Mouse (Mus musculus): ENCODE results near the gene Ass1. TPM values are rescaled to one million over a fixed set of nuclear protein-coding genes. Genes with fewer than 3 reads are reported as not detected.

Ass1 gene
- polyA plus RNA-seq, 1 experiment from 2014 or later: 65.1 TPM

DNA sequence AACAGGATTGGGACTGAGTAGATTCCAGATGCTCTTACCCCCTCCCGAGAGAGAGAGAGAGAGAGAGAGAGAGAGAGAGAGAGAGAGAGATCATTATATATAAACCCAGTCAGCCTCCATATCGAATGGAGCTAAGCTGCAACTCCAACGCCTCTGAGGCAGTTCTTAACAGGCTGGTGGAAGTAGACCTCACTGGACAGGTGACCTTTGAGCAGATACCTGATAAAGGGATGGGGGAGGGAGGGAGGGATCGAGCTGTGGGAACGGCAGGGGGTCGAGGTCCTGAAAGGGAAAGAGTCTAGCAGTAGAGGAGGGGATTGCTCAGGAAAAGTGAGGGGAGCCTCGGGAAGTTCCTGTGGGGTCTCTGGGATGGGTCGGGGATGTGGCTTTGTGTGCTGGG, 8.0 kb upstream of the Ass1 start:
- H3K27me3 ChIP-seq (replicated peaks; ENCODE audit: control insufficient read depth, insufficient read depth, low read length): peaks cover 50% of the 10 kb centered on the region
- H3K9me3 ChIP-seq (ENCODE audit: control insufficient read depth, low read length): no peaks in the 10 kb centered on the region
- 19% methylated on average over 8 of the region's 8 CpGs for WGBS
- ATAC-seq (replicated peaks; ENCODE audit: low FRiP score): no peak
- no peak overlapping the region for H3K9ac ChIP-seq (ENCODE audit: low read depth, low read length)
- H3K27ac ChIP-seq (ENCODE audit: low read depth, low read length): no peak overlapping the region
- H3K4me3 ChIP-seq (ENCODE audit: low read depth, low read length): no peak overlapping the region
- DNase-seq (ENCODE audit: low spot score): no peak
- H3K36me3 ChIP-seq (ENCODE audit: control insufficient read depth, insufficient read depth, low read length): no peaks in the 10 kb centered on the region
- H3K4me1 ChIP-seq (replicated peaks; ENCODE audit: control insufficient read depth, insufficient read depth, low read length): peaks cover 23% of the 10 kb centered on the region
- peak overlapping the region; percentile 28 for H3K4me2 ChIP-seq

DNA sequence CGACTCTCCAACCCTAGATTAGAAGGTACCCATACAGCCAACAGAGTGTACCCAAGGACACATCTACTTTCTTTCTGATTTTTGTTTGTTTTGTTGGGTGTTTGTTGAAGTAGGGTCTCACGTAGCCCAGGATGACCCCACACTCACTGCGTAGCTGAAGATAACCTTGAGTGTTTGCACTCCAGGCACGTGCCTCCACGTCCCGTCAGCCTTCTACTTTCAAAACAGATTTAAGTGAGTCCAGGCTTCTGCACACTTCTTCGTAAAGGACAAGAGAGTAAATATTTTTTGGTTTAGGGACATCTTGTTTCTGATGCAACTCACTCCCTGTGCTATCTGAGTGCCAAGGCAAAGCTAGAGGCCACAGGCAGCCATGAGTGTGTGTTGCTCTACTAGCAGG, 6.8 kb upstream of the Ass1 start:
- Histone ChIP-seq H3K9me3 (ENCODE audit: control insufficient read depth, low read length) (no peaks in the 10 kb centered on the region), H3K36me3 (ENCODE audit: control insufficient read depth, insufficient read depth, low read length) (no peaks in the 10 kb centered on the region), H3K4me2 (no peak overlapping the region), H3K9ac (ENCODE audit: low read depth, low read length) (no peak overlapping the region), H3K27me3 (replicated peaks; ENCODE audit: control insufficient read depth, insufficient read depth, low read length) (peaks cover 37% of the 10 kb centered on the region), H3K4me1 (replicated peaks; ENCODE audit: control insufficient read depth, insufficient read depth, low read length) (peaks cover 23% of the 10 kb centered on the region), H3K27ac (ENCODE audit: low read depth, low read length) (0 out of 2 replicates have a peak overlapping the region, but pooled peaks have one; percentile 57), H3K4me3 (ENCODE audit: low read depth, low read length) (no peak overlapping the region)
- 65% methylated on average over 7 of the region's 7 CpGs for WGBS
- DNase-seq (ENCODE audit: low spot score) (no peak), ATAC-seq (replicated peaks; ENCODE audit: low FRiP score) (no peak)

DNA sequence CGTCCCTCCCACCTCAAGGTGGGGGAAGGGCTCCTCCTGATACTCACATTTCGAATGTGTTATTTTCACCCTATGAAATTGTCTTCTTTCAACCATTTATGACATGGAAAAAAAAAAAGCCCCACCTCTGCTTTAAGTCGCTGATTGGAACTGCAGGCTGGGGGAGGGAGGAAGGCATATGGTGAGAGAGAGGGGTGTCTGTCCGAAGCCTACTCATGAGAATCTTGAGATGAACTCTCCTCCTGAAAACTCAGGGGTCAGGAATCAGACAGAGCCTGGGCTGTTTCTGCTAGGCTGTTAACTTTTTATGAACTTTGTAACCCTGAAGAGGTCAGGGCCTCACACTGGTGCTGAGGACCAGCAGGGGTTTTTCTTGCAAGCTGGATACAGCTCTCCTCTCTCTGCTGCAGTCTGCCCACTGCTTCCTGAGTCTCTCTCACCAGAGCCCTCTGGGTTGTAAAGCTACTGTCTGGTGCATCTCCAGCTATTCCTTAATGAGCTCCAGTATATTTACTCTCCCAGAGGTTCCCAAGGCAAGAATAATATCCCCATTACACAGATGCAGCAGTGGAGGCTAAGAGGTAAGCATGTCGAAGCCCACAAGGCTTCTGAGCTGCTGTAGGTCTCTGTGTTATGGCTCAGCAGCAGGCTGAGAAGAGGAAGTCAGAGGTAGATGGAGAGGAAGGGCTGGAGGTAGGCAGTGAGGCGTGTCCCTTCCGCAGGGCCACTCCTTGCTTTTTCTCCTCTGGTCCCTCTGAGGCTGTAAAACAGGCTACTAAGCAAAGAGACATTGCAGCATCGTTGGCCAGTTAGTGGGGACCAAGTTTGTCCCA, 6.1 kb upstream of the Ass1 start:
- Histone ChIP-seq H3K9me3 (ENCODE audit: control insufficient read depth, low read length) (no peaks in the 10 kb centered on the region), H3K9ac (ENCODE audit: low read depth, low read length) (no peak overlapping the region), H3K27me3 (replicated peaks; ENCODE audit: control insufficient read depth, insufficient read depth, low read length) (peaks cover 31% of the 10 kb centered on the region), H3K27ac (ENCODE audit: low read depth, low read length) (peak overlapping the region; percentile 57), H3K4me2 (peak overlapping the region; percentile 10; the same call in 1 of the 2 replicates), H3K4me1 (replicated peaks; ENCODE audit: control insufficient read depth, insufficient read depth, low read length) (peaks cover 23% of the 10 kb centered on the region), H3K36me3 (ENCODE audit: control insufficient read depth, insufficient read depth, low read length) (no peaks in the 10 kb centered on the region), H3K4me3 (ENCODE audit: low read depth, low read length) (no peak overlapping the region)
- no peak for ATAC-seq (replicated peaks; ENCODE audit: low FRiP score)
- whole genome bisulfite sequencing: 39% methylated on average over 8 of the region's 8 CpGs
- no peak for DNase-seq (ENCODE audit: low spot score)

DNA sequence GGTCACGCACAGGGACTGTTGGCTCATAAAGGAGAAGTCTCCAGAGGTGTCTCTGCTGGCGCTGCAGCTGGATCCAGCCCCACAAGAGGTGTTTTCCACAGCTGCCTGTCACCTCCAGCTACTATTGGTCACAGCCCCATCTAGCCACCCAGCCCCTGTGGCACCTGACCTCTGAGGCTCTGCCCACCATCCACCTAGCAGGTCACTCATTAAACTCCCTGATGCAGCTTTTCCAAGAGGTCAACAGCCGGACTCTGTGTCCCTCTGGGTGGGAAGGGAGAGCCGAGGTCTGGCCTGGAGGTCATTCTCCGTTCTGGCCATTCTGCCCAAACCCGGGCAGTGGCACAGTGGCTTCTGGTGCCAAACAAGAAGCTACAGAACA, 5.5 kb upstream of the Ass1 start:
- no peak overlapping the region for H3K4me2 ChIP-seq
- H3K9ac ChIP-seq (ENCODE audit: low read depth, low read length): no peak overlapping the region
- DNase-seq (ENCODE audit: low spot score) (no peak), ATAC-seq (replicated peaks; ENCODE audit: low FRiP score) (peak; percentile 66; the same call in 1 of the 2 replicates)
- 58% methylated on average over 6 of the region's 6 CpGs for WGBS
- H3K4me3 ChIP-seq (ENCODE audit: low read depth, low read length): no peak overlapping the region
- no peaks in the 10 kb centered on the region for H3K9me3 ChIP-seq (ENCODE audit: control insufficient read depth, low read length)
- H3K27ac ChIP-seq (ENCODE audit: low read depth, low read length): peak overlapping the region; percentile 57; the same call in 1 of the 2 replicates
- peaks cover 30% of the 10 kb centered on the region for H3K27me3 ChIP-seq (replicated peaks; ENCODE audit: control insufficient read depth, insufficient read depth, low read length)
- peaks cover 23% of the 10 kb centered on the region for H3K4me1 ChIP-seq (replicated peaks; ENCODE audit: control insufficient read depth, insufficient read depth, low read length)
- H3K36me3 ChIP-seq (ENCODE audit: control insufficient read depth, insufficient read depth, low read length): no peaks in the 10 kb centered on the region

DNA sequence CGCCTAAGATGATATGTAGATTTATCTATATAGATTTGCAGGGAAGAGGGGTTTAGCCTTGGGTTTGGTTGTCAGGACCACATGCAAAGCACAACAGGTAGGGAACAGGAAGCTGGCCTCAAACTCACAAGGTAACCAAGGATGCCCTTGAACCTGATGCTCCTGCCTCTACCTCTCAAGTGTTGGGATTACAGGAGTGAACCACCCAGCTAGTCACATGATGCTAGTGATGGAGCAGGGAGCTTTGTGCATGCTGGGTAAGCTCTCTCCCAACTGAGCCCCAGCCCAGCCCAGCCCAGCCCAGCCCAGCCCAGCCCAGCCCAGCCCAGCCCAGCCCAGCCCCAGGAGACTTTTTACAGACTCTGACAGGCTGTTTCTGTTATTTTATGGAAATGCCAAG, 2.5 kb upstream of the Ass1 start:
- no peak overlapping the region for H3K27ac ChIP-seq (ENCODE audit: low read depth, low read length)
- no peak for ATAC-seq (replicated peaks; ENCODE audit: low FRiP score)
- DNase-seq (ENCODE audit: low spot score): no peak
- H3K36me3 ChIP-seq (ENCODE audit: control insufficient read depth, insufficient read depth, low read length): no peaks in the 10 kb centered on the region
- no peak overlapping the region for H3K4me3 ChIP-seq (ENCODE audit: low read depth, low read length)
- H3K4me2 ChIP-seq: no peak overlapping the region
- H3K4me1 ChIP-seq (replicated peaks; ENCODE audit: control insufficient read depth, insufficient read depth, low read length): peaks cover 24% of the 10 kb centered on the region; the same call in 1 of the 2 replicates
- peaks cover 14% of the 10 kb centered on the region for H3K27me3 ChIP-seq (replicated peaks; ENCODE audit: control insufficient read depth, insufficient read depth, low read length)
- WGBS: 74% methylated on average over 1 of the region's 1 CpGs
- no peaks in the 10 kb centered on the region for H3K9me3 ChIP-seq (ENCODE audit: control insufficient read depth, low read length)
- no peak overlapping the region for H3K9ac ChIP-seq (ENCODE audit: low read depth, low read length)

DNA sequence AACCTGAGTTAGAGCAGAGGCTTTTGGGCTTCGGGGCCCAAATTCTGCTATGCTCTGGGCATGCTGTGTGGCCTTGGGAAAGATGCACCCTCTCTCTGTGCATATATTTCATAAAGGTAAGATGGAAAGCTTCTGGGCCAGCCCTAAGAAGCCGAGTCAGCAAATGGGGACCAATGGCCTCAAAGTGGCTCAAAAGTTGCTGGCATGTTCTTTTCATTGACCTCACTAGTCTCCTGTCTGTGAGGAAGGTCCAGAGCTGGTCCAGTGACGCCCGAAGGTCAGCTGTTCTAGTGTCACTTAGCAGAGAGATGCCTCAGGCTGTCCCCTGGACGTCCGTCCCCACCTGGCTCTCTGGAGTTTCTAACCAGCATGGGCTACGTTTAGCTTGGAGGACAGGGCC, 1.1 kb upstream of the Ass1 start:
- WGBS: 80% methylated on average over 7 of the region's 7 CpGs
- Histone ChIP-seq H3K9ac (ENCODE audit: low read depth, low read length) (no peak overlapping the region), H3K4me1 (replicated peaks; ENCODE audit: control insufficient read depth, insufficient read depth, low read length) (peaks cover 21% of the 10 kb centered on the region; the same call in 1 of the 2 replicates), H3K4me3 (ENCODE audit: low read depth, low read length) (no peak overlapping the region), H3K4me2 (no peak overlapping the region), H3K9me3 (ENCODE audit: control insufficient read depth, low read length) (no peaks in the 10 kb centered on the region), H3K36me3 (ENCODE audit: control insufficient read depth, insufficient read depth, low read length) (no peaks in the 10 kb centered on the region; the same call in 1 of the 2 replicates), H3K27me3 (replicated peaks; ENCODE audit: control insufficient read depth, insufficient read depth, low read length) (peaks cover 13% of the 10 kb centered on the region), H3K27ac (ENCODE audit: low read depth, low read length) (no peak overlapping the region)
- ATAC-seq (replicated peaks; ENCODE audit: low FRiP score) (no peak), DNase-seq (ENCODE audit: low spot score) (no peak)

DNA sequence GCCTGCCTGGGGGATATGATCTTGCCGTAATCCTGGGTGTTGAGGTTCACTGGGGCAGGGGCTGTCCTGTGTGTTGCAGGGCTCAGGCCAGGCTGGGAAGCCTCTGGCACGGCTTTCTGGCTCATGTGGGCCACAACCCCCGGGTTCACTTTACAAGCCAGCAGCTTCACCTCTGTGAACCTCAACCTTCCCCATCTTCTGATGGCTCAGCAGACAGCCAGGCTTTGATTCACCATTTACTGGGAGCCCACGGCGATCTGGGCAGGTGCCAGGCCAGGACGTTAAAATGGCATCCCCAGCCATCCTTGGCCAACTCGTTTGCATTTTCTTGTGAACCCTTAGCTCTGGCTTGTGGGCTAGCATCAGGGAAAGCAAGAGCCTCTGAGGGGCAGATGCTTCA, 527 bp upstream of the Ass1 start:
- H3K36me3 ChIP-seq (ENCODE audit: control insufficient read depth, insufficient read depth, low read length): no peaks in the 10 kb centered on the region; the same call in 1 of the 2 replicates
- WGBS: 35% methylated on average over 7 of the region's 7 CpGs
- peaks cover 14% of the 10 kb centered on the region; the same call in 1 of the 2 replicates for H3K4me1 ChIP-seq (replicated peaks; ENCODE audit: control insufficient read depth, insufficient read depth, low read length)
- no peak overlapping the region for H3K27ac ChIP-seq (ENCODE audit: low read depth, low read length)
- no peaks in the 10 kb centered on the region for H3K9me3 ChIP-seq (ENCODE audit: control insufficient read depth, low read length)
- DNase-seq (ENCODE audit: low spot score) (no peak), ATAC-seq (replicated peaks; ENCODE audit: low FRiP score) (no peak)
- H3K4me3 ChIP-seq (ENCODE audit: low read depth, low read length): 0 out of 2 replicates have a peak overlapping the region, but pooled peaks have one; percentile 60
- peak overlapping the region; percentile 98 for H3K4me2 ChIP-seq
- H3K27me3 ChIP-seq (replicated peaks; ENCODE audit: control insufficient read depth, insufficient read depth, low read length): peaks cover 10% of the 10 kb centered on the region
- no peak overlapping the region for H3K9ac ChIP-seq (ENCODE audit: low read depth, low read length)

DNA sequence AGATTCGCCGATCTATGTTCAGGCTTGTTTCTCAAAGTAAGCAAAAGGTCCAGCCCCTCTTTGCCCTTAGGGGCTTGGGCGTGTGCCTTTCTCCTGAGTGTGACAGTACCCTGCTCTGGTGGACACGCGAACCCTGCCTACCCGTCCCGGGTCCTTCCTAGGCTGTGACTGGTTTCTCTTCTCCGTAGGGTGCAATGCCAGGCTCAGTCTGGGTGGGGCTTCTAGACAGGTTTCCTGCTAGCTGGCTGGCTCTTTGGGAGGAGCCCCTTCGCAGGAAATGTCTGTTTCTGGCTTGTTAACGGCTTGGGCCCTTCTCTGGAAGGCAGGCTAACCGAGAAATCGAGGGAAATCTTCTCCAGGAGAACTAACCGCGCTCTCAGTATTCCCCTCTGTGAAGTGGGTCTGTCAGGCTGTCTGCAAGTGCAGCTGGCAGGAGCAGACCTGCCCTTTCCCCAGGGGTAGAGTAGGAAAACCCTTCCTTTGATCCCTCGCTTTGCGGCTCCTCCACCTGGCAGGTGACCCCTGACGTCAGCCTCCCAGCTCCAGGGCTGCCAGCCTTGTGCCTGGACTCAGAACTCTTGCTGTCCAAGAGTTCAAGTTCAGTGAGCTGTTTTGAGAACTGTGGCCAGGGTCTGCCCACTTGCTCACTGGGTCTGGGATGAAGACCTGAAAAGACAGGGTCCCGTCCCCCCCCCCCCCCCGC, 827 bp downstream of the Ass1 start:
- Histone ChIP-seq H3K27me3 (replicated peaks; ENCODE audit: control insufficient read depth, insufficient read depth, low read length) (peaks cover 10% of the 10 kb centered on the region), H3K4me1 (replicated peaks; ENCODE audit: control insufficient read depth, insufficient read depth, low read length) (peaks cover 11% of the 10 kb centered on the region; the same call in 1 of the 2 replicates), H3K36me3 (ENCODE audit: control insufficient read depth, insufficient read depth, low read length) (no peaks in the 10 kb centered on the region; the same call in 1 of the 2 replicates), H3K4me3 (ENCODE audit: low read depth, low read length) (peak overlapping the region; percentile 60), H3K9me3 (ENCODE audit: control insufficient read depth, low read length) (no peaks in the 10 kb centered on the region), H3K4me2 (peak overlapping the region; percentile 98), H3K9ac (ENCODE audit: low read depth, low read length) (peak overlapping the region; percentile 59), H3K27ac (ENCODE audit: low read depth, low read length) (no peak overlapping the region)
- ATAC-seq (replicated peaks; ENCODE audit: low FRiP score) (0 out of 2 replicates have a peak, but pooled peaks have one; percentile 39), DNase-seq (ENCODE audit: low spot score) (peak; percentile 49)
- WGBS: 8% methylated on average over 19 of the region's 19 CpGs

Measured in liver, embryonic 11.5 days (tissue).